Mouse (Mus musculus): Measurements from ENCODE around the gene Slc51a. TPM values are rescaled to one million over a fixed set of nuclear protein-coding genes. Genes with fewer than 3 reads are reported as not detected.

Gene Slc51a
- total and polyA plus RNA-seq, 3 experiments = 0.08 to 0.17 TPM; not detected in 1

- Histone ChIP-seq H3K4me1 (ENCODE audit: control insufficient read depth in 1 of 2, insufficient read depth in 2 of 2) (peaks cover 0 to 6% of the 10 kb centered on the region in 2 experiments; a peak in 1 of 4 replicates), H3K36me3 (replicated peaks in 1 of 2; ENCODE audit: control insufficient read depth in 1 of 2, insufficient read depth in 1 of 2, low read length in 1 of 2) (peaks cover 5 to 31% of the 10 kb centered on the region in 2 experiments), H3K27ac (ENCODE audit: insufficient read depth, low read depth) (no peak overlapping the region), H3K4me2 (ENCODE audit: insufficient read depth, low read depth, poor library complexity, severe bottlenecking) (no peak overlapping the region), H3K4me3 (replicated peaks in 1 of 3; ENCODE audit: low read depth in 2 of 3, low read length in 2 of 3, poor library complexity in 1 of 3) (no peak overlapping the region), H3K79me2 (replicated peaks; ENCODE audit: control insufficient read depth, extremely low read depth, insufficient read depth, poor library complexity, severe bottlenecking) (no peaks in the 10 kb centered on the region; the same call in 1 of the 2 replicates), H3K27me3 (replicated peaks) (no peaks in the 10 kb centered on the region), H3K9me3 (replicated peaks; ENCODE audit: low read length) (no peaks in the 10 kb centered on the region), H3K9ac (ENCODE audit: insufficient read depth, low read depth) (no peak overlapping the region)
- in situ Hi-C loops (cut with MboI; ENCODE audit: low pct_ligation_motif_present, low pct_unique_long_range_greater_than_20kb, low sequenced_read_pairs) (loop anchor here (25.0 kb wide), 1 partner anchor 188 kb away; the partner anchor contains the start of gene Smco1), dilution Hi-C loops (cut with MboI; ENCODE audit: extremely low pct_ligation_motif_present, extremely low pct_unique_long_range_greater_than_20kb, low sequenced_read_pairs) (no loop called here)
- TF ChIP-seq POLR2AphosphoS2 (IDR thresholded peaks at IDR 0.05; ENCODE audit: low read depth, low read length) (no peak), GABPA (IDR thresholded peaks at IDR 0.05; ENCODE audit: insufficient replicate concordance, low read depth, low read length) (no peak), ETS1 (conservative IDR thresholded peaks at IDR 0.05; ENCODE audit: low read depth, low read length) (no peak), SIN3A (IDR thresholded peaks at IDR 0.05; ENCODE audit: low read length) (no peak), MYC (IDR thresholded peaks at IDR 0.05; ENCODE audit: low read depth, low read length) (no peak), ZNF384 (IDR thresholded peaks at IDR 0.05; ENCODE audit: low read depth, low read length) (no peak), SMC3 (IDR thresholded peaks at IDR 0.05; ENCODE audit: low read depth, low read length) (no peak), KAT2A (IDR thresholded peaks at IDR 0.05; ENCODE audit: insufficient replicate concordance, low read length) (no peak), MAFK (IDR thresholded peaks at IDR 0.05; ENCODE audit: insufficient replicate concordance, low read length) (no peak), MXI1 (IDR thresholded peaks at IDR 0.05; ENCODE audit: low read depth, low read length) (no peak), USF1 (IDR thresholded peaks at IDR 0.05; ENCODE audit: low read depth, low read length) (no peak), ZMIZ1 (IDR thresholded peaks at IDR 0.05; ENCODE audit: low read depth, low read length) (no peak), EP300 (IDR thresholded peaks at IDR 0.05; ENCODE audit: low read length) (no peak), PAX5 (IDR thresholded peaks at IDR 0.05; ENCODE audit: low read length) (no peak), TCF12 (IDR thresholded peaks at IDR 0.05; ENCODE audit: low read depth, low read length) (no peak), POLR2A (IDR thresholded peaks at IDR 0.05; ENCODE audit: low read depth, low read length) (no peak), MEF2A (IDR thresholded peaks at IDR 0.05; ENCODE audit: borderline replicate concordance, low read depth, low read length) (no peak), JUND (conservative IDR thresholded peaks at IDR 0.05; ENCODE audit: low read depth, low read length) (no peak), RAD21 (IDR thresholded peaks at IDR 0.05; ENCODE audit: low read depth, low read length) (no peak)
- DNase-seq (ENCODE audit: extremely low read depth) = no peak
These were observed 37.5 kb downstream of the Slc51a start for GRCm38 (mm10) chr16:32450133-32450532.

DNA sequence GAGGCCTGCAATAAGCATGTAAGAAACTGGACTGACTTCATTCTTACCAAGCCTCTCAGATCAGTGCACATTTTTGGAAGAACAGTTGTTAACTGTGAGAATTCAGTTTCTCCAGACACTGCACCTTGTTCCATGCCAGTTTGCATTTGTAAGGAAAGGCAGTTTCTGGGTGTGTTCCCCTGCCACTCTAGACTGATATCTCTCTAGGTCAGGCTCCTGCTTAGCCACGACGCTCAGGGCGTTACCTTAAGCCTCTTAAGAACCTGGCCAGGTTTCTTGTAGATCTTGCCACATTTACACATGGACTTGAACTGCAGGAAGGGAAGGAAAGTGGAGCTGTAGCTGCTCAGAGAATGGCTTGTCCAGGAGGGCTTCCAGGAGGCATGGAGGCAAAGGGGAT is 38.0 kb downstream of the Slc51a start:
- DNase-seq (ENCODE audit: extremely low read depth) = no peak
- Histone ChIP-seq H3K9me3 (replicated peaks; ENCODE audit: low read length) (no peaks in the 10 kb centered on the region), H3K79me2 (replicated peaks; ENCODE audit: control insufficient read depth, extremely low read depth, insufficient read depth, poor library complexity, severe bottlenecking) (no peaks in the 10 kb centered on the region), H3K27me3 (replicated peaks) (no peaks in the 10 kb centered on the region), H3K4me1 (ENCODE audit: control insufficient read depth in 1 of 2, insufficient read depth in 2 of 2) (peaks cover 0 to 6% of the 10 kb centered on the region in 2 experiments; a peak in 1 of 4 replicates), H3K36me3 (replicated peaks in 1 of 2; ENCODE audit: control insufficient read depth in 1 of 2, insufficient read depth in 1 of 2, low read length in 1 of 2) (peaks cover 5 to 26% of the 10 kb centered on the region in 2 experiments), H3K27ac (ENCODE audit: insufficient read depth, low read depth) (no peak overlapping the region), H3K9ac (ENCODE audit: insufficient read depth, low read depth) (no peak overlapping the region), H3K4me3 (replicated peaks in 1 of 3; ENCODE audit: low read depth in 2 of 3, low read length in 2 of 3, poor library complexity in 1 of 3) (no peak overlapping the region), H3K4me2 (ENCODE audit: insufficient read depth, low read depth, poor library complexity, severe bottlenecking) (no peak overlapping the region)
- dilution Hi-C loops (cut with MboI; ENCODE audit: extremely low pct_ligation_motif_present, extremely low pct_unique_long_range_greater_than_20kb, low sequenced_read_pairs) (no loop called here), in situ Hi-C loops (cut with MboI; ENCODE audit: low pct_ligation_motif_present, low pct_unique_long_range_greater_than_20kb, low sequenced_read_pairs) (loop anchor here (25.0 kb wide), 1 partner anchor 187 kb away; the partner anchor contains the start of gene Smco1)
- TF ChIP-seq USF2 (conservative IDR thresholded peaks at IDR 0.05; ENCODE audit: low read depth, low read length) (no peak), JUND (conservative IDR thresholded peaks at IDR 0.05; ENCODE audit: low read depth, low read length) (no peak), TCF12 (IDR thresholded peaks at IDR 0.05; ENCODE audit: low read depth, low read length) (no peak), ZNF384 (IDR thresholded peaks at IDR 0.05; ENCODE audit: low read depth, low read length) (no peak)
